Mouse (Mus musculus) neural tube, embryonic 10.5 days (tissue): Measurements from ENCODE around the gene 0610010F05Rik.

Source experiments
- DNase-seq: peaks from one replicate; pipeline ENCODE4 v3.0.0-alpha.2; 2017; ENCODE audit warnings: low spot score; ENCODE audit errors: extremely low spot score

Gene 0610010F05Rik

DNA sequence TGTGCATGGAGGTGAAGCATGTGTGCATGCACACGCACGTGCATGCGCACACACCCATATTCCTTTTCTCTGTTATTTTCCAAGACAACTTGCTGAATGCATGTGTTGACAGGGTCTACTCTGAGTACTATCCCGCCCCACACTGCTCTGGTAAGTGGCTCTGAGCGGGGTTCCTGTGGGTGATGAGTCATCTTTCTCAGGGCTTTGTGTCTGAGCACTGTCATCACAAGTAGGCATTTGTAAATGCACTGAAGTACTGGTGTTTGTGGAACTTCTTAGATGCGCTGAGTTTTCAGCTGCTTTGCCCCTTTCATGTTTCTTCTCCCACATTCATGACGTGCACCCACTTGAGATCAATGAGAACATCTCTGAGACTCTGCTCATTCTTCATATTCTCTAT lies 63.3 kb downstream of the 0610010F05Rik start:
- no peak for DNase-seq

DNA sequence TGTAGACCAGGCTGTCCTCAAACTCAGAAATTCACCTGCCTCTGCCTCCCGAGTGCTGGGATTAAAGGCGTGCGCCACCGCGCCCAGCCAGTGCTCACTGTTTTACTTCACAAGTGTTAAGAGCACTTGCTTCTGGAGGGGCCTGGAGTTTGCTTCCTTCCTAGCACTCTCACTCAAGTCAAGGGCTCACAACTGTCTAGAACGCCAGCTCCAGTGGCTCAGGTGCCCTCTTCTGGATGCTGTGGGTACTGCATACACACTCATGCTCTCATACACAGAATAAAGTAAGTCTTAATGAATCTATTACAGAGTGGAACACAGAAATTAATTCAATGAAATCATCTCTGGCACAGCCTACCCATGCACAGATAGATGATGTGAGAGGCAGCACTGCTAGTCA lies 67.7 kb downstream of the 0610010F05Rik start:
- DNase-seq, result peak; percentile 76

DNA sequence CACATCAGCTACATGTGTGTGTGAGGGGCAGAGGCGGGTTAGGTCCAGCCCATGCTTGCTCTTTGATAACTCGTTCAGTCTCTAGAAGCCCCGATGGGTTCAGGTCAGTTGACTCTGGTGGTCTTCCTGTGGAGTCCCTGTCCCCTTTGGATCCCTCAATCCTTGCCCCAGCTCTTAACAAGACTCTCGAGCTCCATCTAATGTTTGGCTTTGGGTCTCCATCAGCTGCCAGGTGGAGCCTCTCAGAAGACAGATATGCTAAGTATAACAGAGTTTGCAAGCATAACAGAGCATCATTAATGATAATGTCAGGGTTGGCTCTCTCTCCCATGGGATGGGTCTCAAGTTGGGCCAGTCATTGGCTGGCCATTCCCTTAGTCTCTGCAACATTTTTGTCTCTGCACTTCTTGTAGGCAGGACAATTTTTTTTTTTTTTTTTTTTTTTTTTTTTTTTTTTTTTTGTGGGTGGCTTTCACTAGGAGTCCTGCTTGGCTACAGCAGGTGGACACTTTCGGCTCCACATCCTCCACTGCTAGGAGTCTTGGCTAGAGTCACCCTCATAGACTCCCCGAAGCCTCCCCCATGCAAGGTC lies 76.3 kb downstream of the 0610010F05Rik start:
- DNase-seq, result no peak

GRCm38 (mm10) chr11:23537446-23537845 lies 96.0 kb downstream of the 0610010F05Rik start:
- no peak for DNase-seq

DNA sequence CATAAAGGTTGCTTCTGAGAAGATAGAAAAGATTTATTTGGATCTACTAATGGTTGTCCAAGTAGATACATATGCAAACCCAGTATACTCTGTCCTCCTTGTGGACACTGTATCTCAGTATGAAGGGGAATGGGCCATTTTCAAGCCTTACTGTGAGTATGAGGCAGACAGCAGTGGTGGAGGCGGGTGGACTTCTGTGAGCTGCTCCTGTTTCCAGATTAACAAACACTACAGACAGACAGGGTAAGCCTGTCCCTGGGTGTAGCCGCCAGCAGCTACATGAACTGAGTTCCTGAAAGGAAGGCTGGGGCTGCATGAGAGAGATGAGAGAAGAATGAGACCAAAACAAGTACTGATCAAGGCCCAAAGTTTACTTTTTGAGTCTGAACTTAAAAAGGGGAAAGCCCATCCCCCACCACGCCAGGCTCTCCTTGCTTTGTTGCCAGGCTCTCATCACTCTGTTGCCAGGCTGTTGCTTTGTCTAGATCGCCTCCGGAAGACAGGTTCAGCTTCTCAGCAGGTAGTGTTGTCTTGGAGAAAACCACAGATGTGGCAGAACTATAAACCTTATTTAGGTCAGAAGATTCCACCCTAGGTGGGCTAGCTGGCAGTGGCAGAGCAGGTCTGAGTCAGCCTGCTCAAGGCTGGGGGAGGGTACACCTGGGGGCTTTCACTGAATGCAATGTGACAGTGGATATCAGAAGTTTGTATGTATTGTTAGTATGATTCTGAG lies 112.8 kb downstream of the 0610010F05Rik start, which contains the start of gene 1700093K21Rik:
TSS of gene 1700093K21Rik (minus strand) at position 683 of the 733 bp plus-strand sequence.
- DNase-seq, result no peak

- DNase-seq, result no peak
Measured at GRCm38 (mm10) chr11:23518981-23519380, 114.5 kb downstream of the 0610010F05Rik start.

DNA sequence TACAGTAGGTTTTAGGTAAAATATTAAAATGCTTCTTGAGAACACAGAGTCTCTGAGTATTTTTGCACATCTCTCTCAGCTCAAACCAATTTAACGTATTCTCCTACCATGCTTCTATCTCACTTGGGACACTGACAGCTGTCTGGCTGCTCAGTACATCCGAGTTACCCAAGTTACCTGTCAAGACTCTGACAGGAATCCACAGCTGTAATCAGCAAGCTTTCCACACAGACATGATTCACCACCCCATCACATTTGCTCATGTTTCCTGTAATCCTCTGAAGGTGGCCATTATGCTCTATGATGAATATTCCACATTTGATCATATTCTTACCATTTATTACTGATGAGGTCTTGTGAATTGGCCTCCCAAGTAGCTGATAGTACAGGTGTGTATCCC lies 118.1 kb downstream of the 0610010F05Rik start:
- no peak for DNase-seq
